Mouse (Mus musculus): ENCODE measurements at regions not wholly inside any gene's neighbourhood (a gene's known extent, or its start where the extent isn't known, plus 50 kb on each side); places are given as distances from the start of the nearest gene placed in this dataset.

GRCm38 (mm10) chr8:103816101-103816894, 285.1 kb upstream of the Cdh5 start:
- Histone ChIP-seq H3K79me2 (ENCODE audit: control insufficient read depth, insufficient read depth) (no peaks in the 10 kb centered on the region), H3K4me3 (no peak overlapping the region), H3ac (ENCODE audit: control insufficient read depth, insufficient read length) (no peak overlapping the region), H3K27me3 (ENCODE audit: control insufficient read depth, insufficient read depth, insufficient read length) (no peaks in the 10 kb centered on the region), H3K4me2 (ENCODE audit: low read depth) (no peak overlapping the region), H3K36me3 (ENCODE audit: control insufficient read depth, insufficient read depth) (no peaks in the 10 kb centered on the region)
- TF ChIP-seq E2F4 (IDR thresholded peaks at IDR 0.05; ENCODE audit: insufficient read depth) (no peak), TCF12 (IDR thresholded peaks at IDR 0.05; ENCODE audit: insufficient read depth, poor library complexity, severe bottlenecking) (no peak), MYOG (IDR thresholded peaks at IDR 0.05; ENCODE audit: control insufficient read depth in 1 of 3, insufficient read depth in 1 of 3, insufficient read length in 2 of 3, low read depth in 2 of 3) (no peak), POLR2A (IDR thresholded peaks at IDR 0.05; ENCODE audit: insufficient read length, low read depth) (no peak), SRF (IDR thresholded peaks at IDR 0.05; ENCODE audit: control insufficient read depth, insufficient read length, low read depth) (no peak), REST (IDR thresholded peaks at IDR 0.05; ENCODE audit: insufficient read depth, insufficient read length) (no peak), POLR2AphosphoS2 (IDR thresholded peaks at IDR 0.05; ENCODE audit: insufficient read length, low read depth) (no peak), CEBPB (IDR thresholded peaks at IDR 0.05; ENCODE audit: insufficient read depth, poor library complexity, severe bottlenecking) (no peak)

- Histone ChIP-seq H3K4me2 (ENCODE audit: low read depth) (no peak overlapping the region), H3ac (ENCODE audit: control insufficient read depth, insufficient read length) (no peak overlapping the region), H3K79me2 (ENCODE audit: control insufficient read depth, insufficient read depth) (no peaks in the 10 kb centered on the region), H3K27me3 (ENCODE audit: control insufficient read depth, insufficient read depth, insufficient read length) (no peaks in the 10 kb centered on the region), H3K4me3 (no peak overlapping the region), H3K36me3 (ENCODE audit: control insufficient read depth, insufficient read depth) (no peaks in the 10 kb centered on the region)
- TF ChIP-seq SRF (IDR thresholded peaks at IDR 0.05; ENCODE audit: control insufficient read depth, insufficient read length, low read depth): no peak
- no peak for TF ChIP-seq TCF12 (IDR thresholded peaks at IDR 0.05; ENCODE audit: insufficient read depth, poor library complexity, severe bottlenecking)
- no peak for TF ChIP-seq MYOD1 (IDR thresholded peaks at IDR 0.05; ENCODE audit: control insufficient read depth in 1 of 3, insufficient read length in 2 of 3, low read depth in 2 of 3)
- no peak for TF ChIP-seq E2F4 (IDR thresholded peaks at IDR 0.05; ENCODE audit: insufficient read depth)
- no peak for TF ChIP-seq CEBPB (IDR thresholded peaks at IDR 0.05; ENCODE audit: insufficient read depth, poor library complexity, severe bottlenecking)
- no peak for TF ChIP-seq REST (IDR thresholded peaks at IDR 0.05; ENCODE audit: insufficient read depth, insufficient read length)
- TF ChIP-seq MYOG (IDR thresholded peaks at IDR 0.05; ENCODE audit: control insufficient read depth in 1 of 3, insufficient read depth in 1 of 3, insufficient read length in 2 of 3, low read depth in 2 of 3): no peak
- no peak for TF ChIP-seq USF1 (IDR thresholded peaks at IDR 0.05; ENCODE audit: low read depth)
- no peak for TF ChIP-seq MAX (IDR thresholded peaks at IDR 0.05; ENCODE audit: low read depth)
- TF ChIP-seq TCF3 (IDR thresholded peaks at IDR 0.05; ENCODE audit: insufficient read length, low read depth): no peak
- no peak for TF ChIP-seq POLR2A (IDR thresholded peaks at IDR 0.05; ENCODE audit: insufficient read length, low read depth)
- TF ChIP-seq POLR2AphosphoS2 (IDR thresholded peaks at IDR 0.05; ENCODE audit: insufficient read length, low read depth): no peak
These were observed 277.9 kb upstream of the Cdh5 start for GRCm38 (mm10) chr8:103823541-103823940.

- no peak overlapping the region for H3ac ChIP-seq (ENCODE audit: control insufficient read depth, insufficient read length)
- no peaks in the 10 kb centered on the region for H3K79me2 ChIP-seq (ENCODE audit: control insufficient read depth, insufficient read depth)
- TF ChIP-seq USF1 (IDR thresholded peaks at IDR 0.05; ENCODE audit: low read depth) (no peak), TCF12 (IDR thresholded peaks at IDR 0.05; ENCODE audit: insufficient read depth, poor library complexity, severe bottlenecking) (no peak), POLR2A (IDR thresholded peaks at IDR 0.05; ENCODE audit: insufficient read length, low read depth) (no peak), REST (IDR thresholded peaks at IDR 0.05; ENCODE audit: insufficient read depth, insufficient read length) (no peak), SRF (IDR thresholded peaks at IDR 0.05; ENCODE audit: control insufficient read depth, insufficient read length, low read depth) (no peak), E2F4 (IDR thresholded peaks at IDR 0.05; ENCODE audit: insufficient read depth) (no peak), POLR2AphosphoS2 (IDR thresholded peaks at IDR 0.05; ENCODE audit: insufficient read length, low read depth) (no peak)
- no peaks in the 10 kb centered on the region for H3K27me3 ChIP-seq (ENCODE audit: control insufficient read depth, insufficient read depth, insufficient read length)
- no peak overlapping the region for H3K4me3 ChIP-seq
- no peak overlapping the region for H3K4me2 ChIP-seq (ENCODE audit: low read depth)
- H3K36me3 ChIP-seq (ENCODE audit: control insufficient read depth, insufficient read depth): no peaks in the 10 kb centered on the region
These were observed 276.7 kb upstream of the Cdh5 start for GRCm38 (mm10) chr8:103824747-103825146.

DNA sequence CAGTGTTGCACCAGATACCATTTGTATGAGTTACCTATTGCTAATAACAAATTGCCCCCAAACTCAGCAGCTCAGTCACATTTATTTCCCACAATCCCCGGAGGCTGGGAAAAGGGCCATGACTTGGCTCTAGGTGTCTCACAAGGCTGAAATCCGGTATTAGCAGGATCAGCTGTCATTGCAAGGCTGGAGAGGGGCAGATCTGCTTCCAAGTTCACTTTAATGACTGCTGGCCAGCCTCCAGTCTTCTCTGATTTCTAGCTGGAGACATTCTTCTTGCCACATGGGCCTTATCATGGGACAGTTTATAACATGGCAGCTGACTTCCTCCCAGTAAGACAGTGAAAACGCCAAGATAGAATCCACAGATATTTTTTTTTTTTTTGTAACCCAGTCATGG, 276.1 kb upstream of the Cdh5 start:
- H3ac ChIP-seq (ENCODE audit: control insufficient read depth, insufficient read length): no peak overlapping the region
- no peak overlapping the region for H3K4me2 ChIP-seq (ENCODE audit: low read depth)
- no peak overlapping the region for H3K4me3 ChIP-seq
- no peaks in the 10 kb centered on the region for H3K36me3 ChIP-seq (ENCODE audit: control insufficient read depth, insufficient read depth)
- TF ChIP-seq MYOD1 (IDR thresholded peaks at IDR 0.05; ENCODE audit: control insufficient read depth in 1 of 3, insufficient read length in 2 of 3, low read depth in 2 of 3): no peak
- TF ChIP-seq MYOG (IDR thresholded peaks at IDR 0.05; ENCODE audit: control insufficient read depth in 1 of 3, insufficient read depth in 1 of 3, insufficient read length in 2 of 3, low read depth in 2 of 3): no peak
- TF ChIP-seq REST (IDR thresholded peaks at IDR 0.05; ENCODE audit: insufficient read depth, insufficient read length): no peak
- no peak for TF ChIP-seq CEBPB (IDR thresholded peaks at IDR 0.05; ENCODE audit: insufficient read depth, poor library complexity, severe bottlenecking)
- TF ChIP-seq POLR2AphosphoS2 (IDR thresholded peaks at IDR 0.05; ENCODE audit: insufficient read length, low read depth): no peak
- TF ChIP-seq SRF (IDR thresholded peaks at IDR 0.05; ENCODE audit: control insufficient read depth, insufficient read length, low read depth): no peak
- TF ChIP-seq USF1 (IDR thresholded peaks at IDR 0.05; ENCODE audit: low read depth): no peak
- no peak for TF ChIP-seq MAX (IDR thresholded peaks at IDR 0.05; ENCODE audit: low read depth)
- TF ChIP-seq TCF3 (IDR thresholded peaks at IDR 0.05; ENCODE audit: insufficient read length, low read depth): no peak
- no peak for TF ChIP-seq E2F4 (IDR thresholded peaks at IDR 0.05; ENCODE audit: insufficient read depth)
- no peak for TF ChIP-seq POLR2A (IDR thresholded peaks at IDR 0.05; ENCODE audit: insufficient read length, low read depth)
- no peak for TF ChIP-seq TCF12 (IDR thresholded peaks at IDR 0.05; ENCODE audit: insufficient read depth, poor library complexity, severe bottlenecking)
- no peaks in the 10 kb centered on the region for H3K79me2 ChIP-seq (ENCODE audit: control insufficient read depth, insufficient read depth)
- H3K27me3 ChIP-seq (ENCODE audit: control insufficient read depth, insufficient read depth, insufficient read length): no peaks in the 10 kb centered on the region

All from myocyte (in vitro differentiated cells).